Mouse (Mus musculus): ENCODE results near the gene Gins2.

The Gins2 gene

GRCm38 (mm10) chr8:120548313-120548761 is 40.8 kb downstream of the Gins2 start:
- no peak for DNase-seq (ENCODE audit: low spot score in 2 of 2)

GRCm38 (mm10) chr8:120547562-120547961 is 41.5 kb downstream of the Gins2 start:
- no peak for DNase-seq (ENCODE audit: low spot score in 2 of 2)

- DNase-seq (ENCODE audit: low spot score in 2 of 2), result no peak
Observed at GRCm38 (mm10) chr8:120544155-120544554, 44.9 kb downstream of the Gins2 start.

- DNase-seq (ENCODE audit: low spot score in 2 of 2), result peak in 1 of 2 experiments; percentile 64
Observed at GRCm38 (mm10) chr8:120543416-120544055, 45.6 kb downstream of the Gins2 start.

GRCm38 (mm10) chr8:120542995-120543394 is 46.1 kb downstream of the Gins2 start:
- no peak for DNase-seq (ENCODE audit: low spot score in 2 of 2)

- no peak for DNase-seq (ENCODE audit: low spot score in 2 of 2)
Observed at GRCm38 (mm10) chr8:120539775-120540625, 49.1 kb downstream of the Gins2 start.

GRCm38 (mm10) chr8:120539381-120539774 is 49.7 kb downstream of the Gins2 start:
- peak in 1 of 2 experiments; percentile 44 for DNase-seq (ENCODE audit: low spot score in 2 of 2)

GRCm38 (mm10) chr8:120538397-120539240 is 50.5 kb downstream of the Gins2 start:
- DNase-seq (ENCODE audit: low spot score in 2 of 2), result peak; percentile 69 to 70

- DNase-seq (ENCODE audit: low spot score in 2 of 2), result peak in 1 of 2 experiments; percentile 61
Observed at GRCm38 (mm10) chr8:120537818-120538396, 51.2 kb downstream of the Gins2 start.

GRCm38 (mm10) chr8:120537207-120537817 is 51.8 kb downstream of the Gins2 start:
- peak; percentile 82 to 83 for DNase-seq (ENCODE audit: low spot score in 2 of 2)

- DNase-seq (ENCODE audit: low spot score in 2 of 2), result no peak
Observed at GRCm38 (mm10) chr8:120536306-120537206, 52.5 kb downstream of the Gins2 start.

GRCm38 (mm10) chr8:120535452-120536305 is 53.4 kb downstream of the Gins2 start:
- peak in 1 of 2 experiments; percentile 54 for DNase-seq (ENCODE audit: low spot score in 2 of 2)

- DNase-seq (ENCODE audit: low spot score in 2 of 2), result peak; percentile 79 to 81
Observed at GRCm38 (mm10) chr8:120534504-120535368, 54.4 kb downstream of the Gins2 start.

GRCm38 (mm10) chr8:120534080-120534479 is 55.0 kb downstream of the Gins2 start:
- DNase-seq (ENCODE audit: low spot score in 2 of 2), result no peak

- DNase-seq (ENCODE audit: low spot score in 2 of 2), result no peak
Observed at GRCm38 (mm10) chr8:120533380-120533779, 55.7 kb downstream of the Gins2 start.

- no peak for DNase-seq (ENCODE audit: low spot score in 2 of 2)
Observed at GRCm38 (mm10) chr8:120532517-120533215, 56.4 kb downstream of the Gins2 start.

- peak in 1 of 2 experiments; percentile 49 for DNase-seq (ENCODE audit: low spot score in 2 of 2)
Observed at GRCm38 (mm10) chr8:120531775-120532516, 57.2 kb downstream of the Gins2 start.
